Mouse (Mus musculus) gonadal fat pad, adult 2 months (tissue): Measurements from ENCODE around the gene Spz1. TPM values are rescaled to one million over a fixed set of nuclear protein-coding genes. Genes with fewer than 3 reads are reported as not detected.

Experiments used
- DNase-seq: peaks from one replicate; pipeline ENCODE4 v3.0.0-alpha.2; 2012; ENCODE audit warnings: low read depth
- polyA plus RNA-seq: library from polyadenylated mRNA; depleted of rRNA; stranded (reverse); fragments of >200 nt; gene quantifications from 2 replicates; pipeline ENCODE4 v1.2.3, GENCODE M21; 2012; rRNA removed

The Spz1 gene
- polyA plus RNA-seq, 1 experiment: 8.3 TPM

GRCm38 (mm10) chr13:92580220-92581043 is 4.5 kb upstream of the Spz1 start:
- DNase-seq: no peak

DNA sequence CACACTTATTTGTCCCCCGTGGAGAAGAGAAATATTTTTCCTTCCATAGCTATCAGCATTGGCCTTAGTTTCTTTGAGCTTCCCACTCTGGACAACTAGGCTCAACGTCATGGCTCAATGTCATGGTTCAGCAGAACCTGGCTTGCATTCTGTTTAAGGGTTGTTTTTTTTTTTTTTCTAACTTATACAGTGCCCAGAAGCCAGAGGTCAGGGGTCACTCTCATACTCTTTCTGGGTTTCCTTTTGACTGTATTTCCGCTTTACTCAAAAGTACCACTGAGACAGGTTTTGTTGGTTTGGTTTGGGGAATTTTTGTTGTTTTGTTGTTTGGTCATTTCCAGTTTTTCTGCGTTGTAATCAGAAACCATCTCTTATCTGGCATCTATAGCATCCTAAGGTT is 2.2 kb upstream of the Spz1 start:
- DNase-seq: no peak

DNA sequence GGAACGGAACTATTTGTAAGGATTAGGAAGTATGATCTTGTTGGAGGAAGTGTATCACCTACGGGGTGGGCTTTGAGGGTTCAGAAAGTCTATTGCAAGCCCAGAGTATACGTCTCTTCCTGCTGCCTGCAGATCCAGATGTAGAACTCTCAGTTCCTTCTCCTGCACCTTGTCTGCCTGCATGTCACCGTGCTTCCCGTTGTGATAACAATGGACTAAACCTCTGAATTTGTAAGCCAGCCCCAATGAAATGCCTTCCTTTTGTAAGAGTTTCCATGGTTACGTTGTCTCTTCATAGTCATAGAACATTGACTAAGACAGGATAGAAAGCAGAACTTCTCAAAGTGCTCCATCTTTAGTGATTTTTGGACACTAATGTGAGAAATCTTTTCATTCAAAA is 716 bp upstream of the Spz1 start:
- DNase-seq: no peak

DNA sequence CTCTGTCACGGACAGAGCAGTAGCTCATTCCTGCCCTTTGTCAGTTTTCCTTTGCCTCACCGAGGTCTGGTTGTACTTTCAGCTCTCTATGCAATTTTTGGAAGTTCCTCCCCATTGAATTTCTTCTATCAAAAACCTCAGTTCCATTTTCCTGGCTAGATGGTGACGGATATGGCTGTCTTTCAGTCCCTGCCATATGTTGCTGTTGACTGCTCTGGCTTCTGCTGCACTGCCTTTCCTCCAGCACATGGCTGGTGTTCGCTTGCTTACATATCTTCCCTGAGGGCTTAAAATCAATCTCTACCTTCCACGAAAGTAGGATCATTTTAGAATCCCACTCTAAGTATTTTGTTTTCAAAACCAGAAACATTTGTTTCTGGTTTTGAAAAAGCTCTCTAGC is 16.5 kb downstream of the Spz1 start:
- no peak for DNase-seq

GRCm38 (mm10) chr13:92557229-92557628 is 18.7 kb downstream of the Spz1 start:
- DNase-seq: no peak

DNA sequence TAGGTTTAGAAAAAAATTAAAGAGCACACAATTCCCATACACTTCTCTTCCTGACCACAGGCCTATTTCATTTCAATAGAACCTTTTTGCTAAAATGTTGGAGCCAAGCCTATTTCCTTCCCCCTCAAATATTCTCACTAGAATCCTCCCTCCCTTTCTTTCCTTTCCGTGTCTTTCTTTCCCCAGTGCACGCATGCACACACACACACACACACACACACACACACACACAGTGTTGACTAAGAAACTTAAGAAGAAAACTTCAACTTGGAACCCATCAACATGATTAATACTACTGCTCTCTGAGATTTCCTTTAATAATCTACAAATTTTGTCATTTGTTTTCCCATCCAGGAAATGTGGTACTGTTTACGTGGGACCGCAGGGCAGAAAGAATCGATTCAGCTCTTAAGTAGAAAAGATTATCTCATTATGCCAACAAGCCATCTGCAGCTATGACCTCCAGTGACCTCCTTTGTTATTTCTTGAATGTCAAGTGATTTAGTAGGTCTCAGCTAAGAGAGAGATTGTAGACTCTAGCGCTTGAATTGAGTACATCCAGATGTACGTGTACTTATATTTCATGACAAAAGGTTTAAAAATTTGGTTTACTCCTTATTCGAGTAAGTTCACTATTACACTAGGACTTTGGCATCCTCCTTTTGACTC is 19.4 kb downstream of the Spz1 start:
- DNase-seq: no peak

GRCm38 (mm10) chr13:92547093-92547492 is 28.9 kb downstream of the Spz1 start:
- no peak for DNase-seq

DNA sequence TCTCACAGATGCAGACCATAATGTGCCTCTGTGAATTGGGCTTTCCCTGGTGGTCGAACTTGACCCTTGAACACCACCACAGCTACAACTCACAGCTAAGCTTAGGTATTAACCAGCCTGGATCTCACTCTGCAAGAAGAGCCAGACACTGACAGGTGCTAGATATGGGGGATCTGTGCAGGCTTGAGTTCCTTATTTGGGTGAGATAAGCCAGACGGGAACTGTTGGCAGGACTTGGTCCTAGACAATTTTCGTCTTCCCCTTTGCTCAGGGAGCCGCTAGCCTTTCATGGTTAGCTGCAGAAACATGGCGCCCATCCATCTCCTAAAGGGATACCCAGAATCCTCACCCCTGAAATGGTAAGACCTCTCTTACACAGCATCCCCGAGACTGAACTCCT is 35.0 kb downstream of the Spz1 start:
- no peak for DNase-seq

GRCm38 (mm10) chr13:92539126-92539525 is 36.8 kb downstream of the Spz1 start:
- DNase-seq: no peak

- no peak for DNase-seq
These were observed 42.2 kb downstream of the Spz1 start for GRCm38 (mm10) chr13:92533801-92534200.

- DNase-seq: no peak
These were observed 43.8 kb downstream of the Spz1 start for GRCm38 (mm10) chr13:92532216-92532615.

GRCm38 (mm10) chr13:92531237-92531636 is 44.7 kb downstream of the Spz1 start:
- DNase-seq: no peak

- peak; percentile 27 for DNase-seq
These were observed 45.2 kb downstream of the Spz1 start, which contains the start of gene Zfyve16 for GRCm38 (mm10) chr13:92530721-92531211. Gene Zfyve16, minus strand, starts transcription at chr13:92530868.

DNA sequence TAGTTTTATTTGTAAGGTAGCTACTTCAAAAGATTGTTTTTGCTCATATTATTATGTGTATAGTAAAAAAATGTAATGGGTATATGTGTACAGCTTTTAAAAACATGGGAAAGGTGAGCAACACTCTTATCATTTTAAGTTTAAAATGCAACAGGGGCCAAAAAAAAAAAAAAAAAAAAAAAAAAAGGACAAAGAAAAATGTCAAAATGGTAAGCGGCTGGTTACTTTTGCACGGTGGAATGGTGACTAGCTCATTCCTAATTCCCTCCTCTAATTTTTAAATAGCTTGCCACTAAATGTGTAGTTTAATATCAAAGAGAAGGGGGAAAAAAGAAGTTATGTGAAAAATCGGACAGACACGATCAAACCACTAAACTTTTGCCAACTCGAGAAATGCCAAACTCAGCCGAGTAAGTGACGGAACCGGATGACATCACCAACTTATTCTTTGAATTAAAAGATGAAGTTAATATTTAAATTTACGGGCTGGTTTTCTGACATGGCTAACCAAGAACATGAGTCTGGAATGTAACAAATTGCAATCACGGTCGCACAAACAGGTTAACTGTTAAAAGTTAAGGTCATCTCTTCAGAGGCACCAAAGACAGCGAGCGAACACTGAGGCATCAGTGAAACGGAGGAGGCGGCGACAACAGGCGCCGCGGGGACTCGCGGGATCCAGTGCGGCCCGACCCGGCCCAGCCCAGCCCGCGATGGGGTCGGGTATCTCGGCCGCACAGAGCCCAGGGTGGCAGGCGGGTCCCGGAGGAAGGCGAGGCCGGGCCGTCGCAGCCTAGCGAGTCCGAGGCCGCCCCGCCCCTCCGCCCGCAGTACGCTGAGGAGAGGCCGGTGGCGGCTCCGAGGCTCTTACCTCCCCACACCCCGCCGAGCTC is 45.9 kb downstream of the Spz1 start:
- peak; percentile 10 for DNase-seq

Other genes with a start within 250 kb of the Spz1 start
- gene Dhfr, start 221.4 kb downstream of the Spz1 start, polyA plus RNA-seq: 1.1 TPM in 2 replicates
- 8.9 and 9.1 TPM in 2 replicates for gene Msh3, start 221.2 kb downstream of the Spz1 start, polyA plus RNA-seq
- 0.16 and 0.22 TPM in 2 replicates for gene Ankrd34b, start 150.3 kb downstream of the Spz1 start, polyA plus RNA-seq
- gene Fam151b, start 92.2 kb downstream of the Spz1 start, polyA plus RNA-seq: 3.0 and 3.4 TPM in 2 replicates
- gene Zfyve16, start 45.3 kb downstream of the Spz1 start, polyA plus RNA-seq: 5.1 and 6.2 TPM in 2 replicates
- gene Serinc5, start 34.9 kb upstream of the Spz1 start, polyA plus RNA-seq: 29.9 and 34.0 TPM in 2 replicates
- gene Thbs4, start 218.6 kb upstream of the Spz1 start, polyA plus RNA-seq: 0.45 and 0.46 TPM in 2 replicates